Mouse (Mus musculus) G1E (cell line): ENCODE measurements around the gene Ruvbl2.

Experiments used
- CTCF ChIP-seq: IDR thresholded peaks from 2 replicates; pipeline ENCODE4 v1.5.1; 2012; ENCODE audit warnings: low read depth, low read length, inconsistent platforms, mixed read lengths
- GATA1 ChIP-seq: IDR thresholded peaks from 2 replicates; pipeline ENCODE4 v1.6.1; 2012; ENCODE audit warnings: borderline replicate concordance, low read length, inconsistent platforms, mixed read lengths
- GATA2 ChIP-seq: IDR thresholded peaks from 2 replicates; pipeline ENCODE4 v1.6.1; 2012; ENCODE audit warnings: low read depth, low read length, inconsistent platforms, borderline replicate concordance
- TAL1 ChIP-seq: conservative IDR thresholded peaks from 2 replicates; pipeline ENCODE4 v1.6.1; 2012; ENCODE audit warnings: low read depth, low read length, inconsistent platforms, mixed read lengths

GRCm38 (mm10) chr7:45433835-45434202, 4.1 kb downstream of the Ruvbl2 start:
- TF ChIP-seq CTCF: no peak
- TF ChIP-seq GATA1: no peak
- TF ChIP-seq TAL1: no peak
- TF ChIP-seq GATA2: no peak
